Comparison of ENCODE assay signal across 9 mouse cellular contexts in genomic region chr1:125789804-125790203, GRCm38 (mm10).
DNase-seq lines count a peak whose midpoint lies in the region; ATAC-seq lines count a peak whose summit lies in the region.
"Had no signal": no experiment of that assay in that cellular context is flagged by ENCODE, and none has a peak within 500 bp of the region (broad histone marks: within the 10 kb centered on the region; RNA-seq: fewer than 3 reads in every experiment).

No protein-coding gene starts in this region.

- H3K9me3 ChIP-seq in forebrain, embryonic 16.5 days (ENCODE audit: control insufficient read depth, low read length), result no peaks in the 10 kb centered on the region
- no peaks in the 10 kb centered on the region for H3K9me3 ChIP-seq in liver, embryonic 11.5 days (ENCODE audit: control insufficient read depth, low read length)

- no peaks in the 10 kb centered on the region for H3K27me3 ChIP-seq in forebrain, embryonic 16.5 days (replicated peaks; ENCODE audit: control insufficient read depth, insufficient read depth, low read length)
- no peaks in the 10 kb centered on the region for H3K27me3 ChIP-seq in liver, embryonic 11.5 days (replicated peaks; ENCODE audit: control insufficient read depth, insufficient read depth, low read length)

- H3K9ac ChIP-seq in forebrain, embryonic 16.5 days (replicated peaks; ENCODE audit: low read depth, low read length), result no peak overlapping the region
- no peak overlapping the region for H3K9ac ChIP-seq in liver, embryonic 11.5 days (ENCODE audit: low read depth, low read length)

- no peak overlapping the region for H3K27ac ChIP-seq in forebrain, embryonic 16.5 days (ENCODE audit: low read length)
- no peak overlapping the region for H3K27ac ChIP-seq in liver, embryonic 11.5 days (ENCODE audit: low read depth, low read length)

- DNase-seq in urinary bladder, postnatal 14 days (ENCODE audit: low spot score), result peak; percentile 61
- no peak for DNase-seq in urinary bladder, postnatal 10 days (ENCODE audit: low spot score)
- DNase-seq in cerebellum, adult 11 months, result peak; percentile 25
- peak; percentile 66 for DNase-seq in kidney, postnatal 14 days
- peak; percentile 35 for DNase-seq in liver, embryonic 11.5 days (ENCODE audit: low spot score)
- peak; percentile 49 for DNase-seq in ovary, postnatal 36 days (ENCODE audit: low spot score)

- WGBS in forebrain, embryonic 16.5 days, result 21% methylated on average over 4 of the region's 4 CpGs
- 35% methylated on average over 4 of the region's 4 CpGs for WGBS in liver, embryonic 11.5 days

- ATAC-seq in forebrain, embryonic 16.5 days, result peak; percentile 49; the same call in 1 of the 2 replicates
- no peak for ATAC-seq in liver, embryonic 11.5 days (replicated peaks; ENCODE audit: low FRiP score)
- no peak for ATAC-seq in erythroblast, adult 5-6 weeks (replicated peaks; ENCODE audit: low FRiP score, poor library complexity, severe bottlenecking)

- H3K4me1 ChIP-seq in forebrain, embryonic 16.5 days (replicated peaks; ENCODE audit: control insufficient read depth, insufficient read depth, low read length), result peaks cover 5% of the 10 kb centered on the region
- H3K4me1 ChIP-seq in liver, embryonic 11.5 days (replicated peaks; ENCODE audit: control insufficient read depth, insufficient read depth, low read length), result no peaks in the 10 kb centered on the region

- no peaks in the 10 kb centered on the region for H3K36me3 ChIP-seq in forebrain, embryonic 16.5 days (ENCODE audit: control insufficient read depth, insufficient read depth)
- no peaks in the 10 kb centered on the region for H3K36me3 ChIP-seq in liver, embryonic 11.5 days (ENCODE audit: control insufficient read depth, insufficient read depth, low read length)

- H3K4me2 ChIP-seq in forebrain, embryonic 16.5 days (ENCODE audit: low read length), result no peak overlapping the region
- H3K4me2 ChIP-seq in liver, embryonic 11.5 days, result no peak overlapping the region

- H3K4me3 ChIP-seq in forebrain, embryonic 16.5 days (replicated peaks; ENCODE audit: low read length), result no peak overlapping the region
- H3K4me3 ChIP-seq in liver, embryonic 11.5 days (ENCODE audit: low read depth, low read length), result no peak overlapping the region
- H3K4me3 ChIP-seq: erythroblast, embryonic 14.5 days had no signal
